Mouse (Mus musculus): ENCODE measurements around the gene Cab39l. TPM values are rescaled to one million over a fixed set of nuclear protein-coding genes. Genes with fewer than 3 reads are reported as not detected.

The Cab39l gene
- total RNA-seq, 1 experiment from 2014 or later, result 42.0 TPM

DNA sequence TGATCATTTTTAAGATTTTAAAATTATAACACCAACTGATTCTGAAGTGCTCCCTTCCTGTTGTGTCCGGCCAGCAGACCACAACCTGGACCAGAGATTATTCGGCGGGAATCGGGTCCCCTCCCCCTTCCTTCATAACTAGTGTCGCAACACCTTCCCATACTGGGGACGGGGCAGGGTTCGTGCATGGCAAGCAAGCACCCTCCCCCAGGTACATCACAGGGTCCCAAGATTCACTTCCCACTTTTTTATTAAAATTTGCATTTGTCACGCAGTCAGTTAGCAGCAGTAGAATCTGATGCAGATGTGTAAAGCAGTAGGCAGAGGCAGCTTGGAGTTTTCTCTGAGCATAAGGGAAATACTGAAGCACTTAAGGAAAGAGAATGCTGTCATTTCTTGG is 64.1 kb downstream of the Cab39l start:
- DNase-seq, result no peak

DNA sequence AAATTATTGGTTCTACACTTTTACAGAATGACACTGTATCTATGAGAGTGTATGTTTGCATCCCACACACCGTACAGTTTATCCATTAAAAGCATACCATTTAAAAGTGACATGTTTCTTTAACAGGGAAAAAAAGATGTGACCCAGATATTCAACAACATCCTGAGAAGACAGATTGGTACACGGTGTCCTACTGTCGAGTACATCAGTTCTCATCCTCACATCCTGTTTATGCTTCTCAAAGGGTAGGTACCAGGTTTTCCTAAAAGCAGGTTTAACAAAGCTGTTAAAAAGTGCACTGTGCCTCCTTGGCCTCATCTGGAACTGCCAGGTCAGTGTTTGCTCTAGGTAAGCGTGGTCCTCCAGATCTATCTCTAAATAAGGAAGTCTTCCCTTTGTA is 65.4 kb downstream of the Cab39l start:
- DNase-seq, result no peak

DNA sequence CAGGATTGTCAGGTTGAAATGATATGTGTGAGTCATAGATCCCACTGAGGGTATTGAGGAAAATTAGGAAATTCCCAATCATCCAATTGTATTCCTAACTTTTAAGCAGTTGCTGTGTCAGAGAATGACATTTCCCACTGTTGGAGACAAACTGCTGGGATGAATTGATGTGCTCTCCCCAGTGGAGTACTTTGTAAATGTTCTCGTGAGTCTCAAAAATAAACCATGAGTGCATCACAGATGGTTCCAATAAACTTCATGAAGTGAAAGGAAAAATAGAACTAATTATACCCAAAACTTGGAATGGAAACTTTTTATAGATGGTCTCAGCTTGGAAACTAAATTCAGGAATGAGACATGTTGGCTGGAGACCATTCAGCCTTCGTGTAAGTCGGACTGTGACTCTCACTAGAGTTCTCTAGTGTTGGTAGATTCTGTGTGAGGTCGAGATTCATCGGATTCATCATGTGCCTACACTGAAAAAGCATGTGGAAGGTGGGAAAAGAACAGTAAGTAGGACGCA is 73.2 kb downstream of the Cab39l start:
- DNase-seq, result no peak

DNA sequence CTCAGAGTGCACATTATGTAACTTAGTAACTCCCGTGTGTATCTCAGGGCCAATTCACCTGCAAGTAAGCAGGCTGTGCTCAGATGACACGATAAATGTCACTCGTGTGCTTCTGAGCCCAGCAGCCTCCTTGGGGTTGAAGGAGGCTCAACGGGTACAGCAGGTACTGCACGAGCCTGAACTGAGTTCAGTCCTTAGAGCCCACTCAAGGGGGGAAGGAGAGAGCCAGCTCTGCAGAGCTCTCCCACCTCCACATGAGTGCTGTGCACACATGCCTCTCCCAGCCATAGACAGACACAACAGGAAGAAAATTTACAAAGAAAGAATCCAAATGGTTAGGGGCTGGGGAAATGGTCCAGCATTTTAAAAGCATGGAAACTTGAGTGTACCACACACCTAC is 85.1 kb downstream of the Cab39l start:
- no peak for DNase-seq

DNA sequence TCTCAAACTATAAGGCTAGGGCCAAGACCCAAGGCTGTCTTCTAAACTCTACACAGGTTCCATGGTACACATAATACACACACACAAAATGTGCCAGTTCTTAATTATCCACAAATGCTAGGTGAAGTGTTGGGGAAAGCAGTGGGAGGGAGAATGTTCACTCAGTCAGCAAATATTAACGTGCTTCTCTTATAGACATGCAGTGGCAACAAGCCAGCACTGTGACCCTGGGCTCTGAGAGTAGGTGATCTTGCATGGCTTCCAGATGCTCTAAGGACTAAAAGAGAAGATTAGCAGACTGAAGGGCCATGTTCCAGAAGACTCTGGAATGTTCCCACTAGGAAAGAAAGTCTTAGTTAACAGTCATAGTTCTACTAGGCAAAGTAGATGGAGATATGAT is 90.0 kb downstream of the Cab39l start:
- no peak for DNase-seq

DNA sequence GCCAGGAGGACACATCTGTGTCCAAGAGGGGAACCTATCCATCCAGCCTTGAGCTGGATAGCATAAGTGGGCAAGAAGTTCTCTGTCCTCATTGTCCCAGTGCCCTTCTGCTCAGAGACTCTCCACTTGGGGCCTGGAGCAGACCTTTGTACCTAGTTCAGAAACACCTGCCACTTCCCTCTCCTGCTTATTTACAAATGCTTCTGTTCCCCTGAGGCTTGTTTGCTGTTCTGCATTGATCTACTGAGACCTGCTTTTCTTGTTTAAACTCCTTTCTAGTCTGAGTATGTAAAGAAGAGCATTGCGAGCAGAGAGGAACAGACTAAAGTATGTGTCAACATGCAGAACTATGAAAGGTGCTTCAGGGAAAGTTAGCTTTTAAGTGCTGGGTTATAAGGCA is 92.2 kb downstream of the Cab39l start:
- no peak for DNase-seq

DNA sequence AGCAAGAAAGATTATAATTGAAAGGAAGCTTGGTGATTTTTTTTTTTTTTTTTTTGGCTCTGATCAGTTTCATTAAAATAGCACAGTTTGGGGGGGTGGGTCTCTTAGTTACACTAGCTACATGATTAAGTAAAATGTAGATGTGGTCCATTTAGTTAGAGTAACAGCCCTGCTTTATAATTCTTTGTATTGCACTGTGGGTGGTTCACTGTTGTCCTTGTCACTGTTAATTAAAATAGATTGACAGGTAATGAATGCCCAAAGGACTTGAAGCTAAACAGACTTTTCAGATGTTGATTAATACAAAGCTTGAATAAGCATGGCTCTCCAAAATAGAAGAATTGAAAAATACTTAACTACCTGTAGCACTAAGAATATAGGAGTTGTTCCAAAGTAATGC is 93.1 kb downstream of the Cab39l start:
- DNase-seq, result no peak

DNA sequence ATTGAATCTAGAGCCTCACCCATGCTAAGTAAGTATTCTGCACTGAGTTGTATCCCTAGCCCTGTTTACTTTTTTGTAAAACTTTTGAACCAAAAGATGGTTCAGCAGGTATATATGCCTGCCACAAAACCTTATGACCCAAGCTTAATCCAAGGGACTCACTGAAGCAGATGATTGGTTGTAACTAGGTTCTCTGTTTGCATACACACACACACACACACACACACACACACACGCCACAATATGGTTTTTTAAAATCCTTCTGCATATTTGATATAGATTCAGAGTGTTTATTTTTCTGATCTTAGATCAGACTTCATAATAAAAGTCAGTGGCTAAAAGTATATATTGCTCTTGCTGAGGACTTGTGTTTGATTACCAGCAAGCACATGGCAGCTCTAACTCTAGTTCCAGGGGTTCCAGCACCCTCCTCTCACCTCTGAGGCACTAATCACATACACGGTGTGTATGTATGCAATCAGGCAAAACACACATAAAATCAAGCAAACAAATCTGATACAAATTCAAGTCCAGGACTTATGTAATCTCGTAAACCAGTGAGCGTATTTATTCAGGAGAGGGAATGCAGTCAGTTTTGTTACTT is 97.2 kb downstream of the Cab39l start:
- no peak for DNase-seq

DNA sequence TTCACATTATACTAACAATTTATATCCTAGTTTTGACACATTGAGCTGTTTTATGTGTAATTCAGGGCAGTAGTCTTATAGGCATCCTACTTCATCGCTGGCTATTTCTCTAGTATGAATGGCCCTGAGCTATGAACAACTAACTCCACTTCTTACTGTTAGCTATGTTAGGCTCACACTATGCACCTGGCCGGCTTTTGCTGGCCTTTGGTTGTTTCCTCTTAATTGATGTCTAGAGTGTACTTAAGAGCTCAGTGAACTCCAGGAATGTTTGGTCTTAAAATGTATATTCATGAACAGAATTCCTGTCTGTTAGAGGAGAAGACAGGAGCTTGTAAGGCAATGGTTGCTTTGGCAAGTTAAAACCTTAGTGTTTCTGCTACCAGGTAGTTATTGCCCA is 99.5 kb downstream of the Cab39l start:
- DNase-seq, result no peak

DNA sequence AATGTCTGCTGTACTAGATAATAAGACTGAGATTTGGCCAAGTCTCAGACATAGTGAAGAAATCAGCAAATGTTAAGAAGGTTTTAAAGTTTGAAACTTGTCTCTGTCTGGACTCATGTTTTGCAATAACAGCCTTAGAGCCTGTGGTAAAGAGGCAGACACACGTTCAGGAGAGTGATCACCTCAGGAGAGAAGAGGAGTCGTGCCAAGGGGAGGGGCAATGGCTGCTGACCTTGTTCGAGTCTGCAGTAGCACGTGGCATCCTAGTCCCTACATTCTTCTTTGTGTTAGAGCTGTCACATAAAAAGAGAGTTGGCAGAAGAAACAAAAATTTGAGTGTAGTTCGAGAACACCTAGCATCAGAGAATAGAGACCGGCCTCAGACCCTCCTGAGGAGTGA is 100.0 kb downstream of the Cab39l start:
- DNase-seq, result peak; percentile 67

DNA sequence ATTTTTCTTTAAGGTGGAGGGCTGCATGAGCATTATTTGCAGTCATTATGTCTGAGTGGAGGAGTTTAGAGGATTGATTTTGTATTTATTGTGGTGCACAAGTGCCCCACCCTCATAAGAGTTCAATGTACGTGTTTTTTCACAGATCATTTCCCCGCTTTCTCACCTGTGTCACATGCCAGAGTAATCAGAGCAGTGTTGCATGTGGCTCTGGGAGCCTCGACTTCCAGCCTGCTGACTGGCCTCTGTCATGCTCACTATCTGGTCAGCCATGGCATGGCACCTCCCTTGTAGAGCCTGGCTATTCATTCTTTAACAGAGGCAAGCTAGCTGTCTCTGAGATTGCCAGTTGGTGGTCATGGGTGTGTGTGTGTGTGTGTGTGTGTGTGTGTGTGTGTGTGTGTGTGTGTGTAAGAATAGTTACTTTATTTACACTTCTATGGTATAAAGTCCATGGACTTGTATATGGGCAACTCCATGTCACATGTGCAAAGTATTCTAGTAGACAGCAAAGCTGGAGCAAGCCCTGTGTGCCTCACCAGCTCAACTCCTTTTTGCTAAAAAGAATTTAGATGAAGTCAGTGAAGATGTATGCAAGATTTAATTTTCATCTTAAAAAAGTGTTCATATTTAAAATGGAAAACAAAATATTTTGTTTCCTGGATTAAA is 102.5 kb downstream of the Cab39l start:
- DNase-seq, result no peak

DNA sequence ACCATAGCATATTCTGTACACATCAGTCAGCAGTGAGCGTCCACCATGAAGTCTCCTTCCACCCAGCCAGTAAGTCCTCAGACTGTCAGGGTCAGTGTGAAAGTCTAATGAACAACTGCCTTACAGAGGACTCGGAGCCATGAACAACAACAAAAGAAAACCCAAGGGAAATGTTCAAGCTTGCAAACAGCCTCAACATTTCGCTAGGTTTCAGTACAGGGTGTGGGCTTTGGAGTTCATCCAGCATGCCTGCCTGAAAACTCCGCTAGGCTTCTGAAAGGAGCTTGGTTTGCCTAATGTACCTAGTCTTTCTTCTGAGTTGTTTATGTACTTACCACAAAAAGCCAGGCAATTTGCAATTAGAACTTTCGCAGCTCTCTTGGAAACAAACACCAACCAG is 103.2 kb downstream of the Cab39l start:
- DNase-seq, result no peak

DNA sequence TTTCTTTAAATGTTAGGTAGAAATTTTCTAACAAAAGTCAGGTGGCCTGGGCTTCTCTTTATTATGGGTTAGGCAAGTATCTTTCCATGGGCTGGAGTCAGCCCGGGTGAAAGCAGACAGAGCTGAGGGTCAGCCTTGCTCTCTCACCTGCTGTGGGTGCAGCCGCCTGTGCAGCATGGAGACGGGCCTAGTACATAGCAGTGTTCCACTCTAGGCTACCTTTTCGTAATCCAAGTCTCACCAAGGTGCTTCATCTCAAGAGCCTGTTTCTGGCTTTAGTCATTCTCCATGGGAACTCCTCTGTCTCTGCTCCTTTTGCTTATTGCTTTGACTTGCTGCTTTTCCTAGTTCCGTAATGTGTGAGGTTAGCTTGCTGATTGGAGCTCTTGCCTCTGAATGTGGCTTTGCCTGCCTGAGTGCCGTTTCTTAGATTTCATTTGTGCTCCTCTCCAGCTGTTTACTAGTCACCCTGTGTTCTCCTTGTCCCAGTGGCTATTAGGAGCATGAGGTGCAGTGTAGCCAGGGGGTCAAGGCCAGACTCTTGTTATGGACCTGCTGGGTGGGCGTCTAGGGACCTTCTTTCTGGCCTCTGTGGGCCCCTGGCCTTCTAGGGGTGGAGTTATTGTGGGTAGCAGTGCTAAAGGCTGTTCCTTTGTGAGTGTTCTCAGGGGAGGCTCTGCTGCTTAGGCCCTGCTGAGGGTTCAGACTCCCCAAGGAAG is 105.5 kb downstream of the Cab39l start:
- no peak for DNase-seq

DNA sequence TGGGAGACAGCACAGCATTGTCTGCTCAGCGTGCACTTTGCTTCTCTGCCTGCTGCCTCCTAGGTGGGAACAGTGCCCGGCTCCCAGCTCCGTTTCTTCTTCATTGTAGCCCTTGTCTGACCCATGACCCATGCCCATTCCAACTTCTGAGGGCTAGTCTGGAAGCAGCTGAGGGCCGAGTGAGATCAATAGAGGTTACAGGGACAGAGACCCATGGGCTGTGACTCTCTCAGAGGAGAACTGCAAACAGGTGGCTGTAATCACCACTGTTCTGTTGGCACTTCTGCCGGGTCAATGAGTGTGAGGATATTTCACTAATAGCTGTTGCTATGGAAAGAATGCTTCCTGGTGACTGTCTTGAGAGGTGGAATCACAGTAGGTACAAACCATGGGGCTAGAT is 106.8 kb downstream of the Cab39l start:
- no peak for DNase-seq

DNA sequence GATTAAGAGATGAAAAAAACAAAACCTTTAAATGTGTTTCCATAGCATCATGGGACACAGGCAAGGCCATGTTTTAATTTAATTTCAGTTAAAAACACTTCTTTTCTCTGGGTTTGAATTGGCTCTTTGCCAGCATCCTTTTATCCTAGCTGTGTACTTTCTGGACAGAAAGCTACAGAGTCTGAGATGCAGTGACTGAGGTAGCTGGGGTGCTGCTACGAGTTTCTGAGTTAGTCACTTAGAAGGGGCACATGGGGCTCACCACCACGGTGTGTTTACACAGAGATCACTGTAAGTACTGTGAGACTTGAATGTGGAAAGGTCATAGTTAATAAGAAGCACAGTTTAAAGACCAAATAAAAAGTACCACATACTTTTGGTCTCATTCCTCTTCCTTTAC is 107.8 kb downstream of the Cab39l start:
- no peak for DNase-seq

DNA sequence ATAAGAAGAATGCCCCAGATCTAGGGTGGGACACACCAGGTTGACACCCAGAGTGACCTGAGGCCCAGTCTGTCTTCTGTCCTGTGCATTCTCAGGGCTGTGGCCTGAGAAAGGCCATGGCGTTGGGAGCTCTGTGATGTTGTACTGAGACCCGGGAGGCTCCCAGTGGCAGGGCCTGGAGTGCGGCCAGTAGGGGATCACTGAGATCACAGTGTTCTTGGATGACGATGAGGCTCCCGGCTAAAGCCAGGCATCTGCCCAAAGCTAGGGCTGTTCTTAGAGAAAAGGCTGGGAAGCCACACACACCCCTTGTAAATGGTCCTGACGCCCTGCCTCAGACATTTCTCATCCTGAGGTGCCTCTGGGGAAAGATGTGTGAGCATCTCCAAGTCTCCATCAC is 108.3 kb downstream of the Cab39l start:
- peak; percentile 64 for DNase-seq

DNA sequence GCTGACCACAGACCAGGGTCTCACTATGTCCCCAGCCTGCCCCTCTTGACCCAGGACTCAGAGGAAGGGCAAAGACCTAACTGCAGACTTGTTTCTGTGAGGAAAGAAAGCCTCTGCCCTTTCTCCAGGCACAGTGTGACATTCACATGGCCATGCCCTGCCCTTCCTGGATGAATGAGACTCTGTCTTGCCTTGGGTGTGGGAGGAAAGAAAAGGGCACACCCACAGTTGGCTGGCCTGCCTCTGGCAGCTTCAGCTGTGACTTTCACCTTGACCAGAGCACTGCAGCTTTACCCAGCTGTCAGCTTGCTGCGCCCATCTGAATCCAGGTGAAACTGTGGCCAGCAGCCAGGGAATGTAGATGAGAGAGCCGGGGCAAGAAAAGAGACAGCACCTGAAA is 110.1 kb downstream of the Cab39l start:
- DNase-seq, result peak; percentile 70

DNA sequence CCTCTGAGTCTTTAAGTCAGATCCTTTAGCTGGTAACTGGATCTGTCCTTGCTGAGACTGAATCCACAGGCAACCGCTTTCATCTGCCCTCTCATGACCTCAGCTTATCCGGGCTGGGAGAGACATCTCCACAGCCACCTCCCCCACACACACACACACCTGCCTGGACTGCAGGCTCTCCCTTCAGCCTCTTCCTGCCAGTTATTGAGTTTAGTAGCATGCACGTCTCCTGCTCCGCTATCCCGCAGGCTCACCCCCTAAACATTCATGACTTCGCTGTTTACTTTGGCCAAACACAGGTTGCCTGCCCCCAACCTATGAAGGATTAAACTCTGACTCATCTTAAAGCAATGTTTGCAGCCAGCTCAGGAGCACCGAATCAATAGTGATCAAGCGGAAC is 111.2 kb downstream of the Cab39l start:
- peak; percentile 24 for DNase-seq

DNA sequence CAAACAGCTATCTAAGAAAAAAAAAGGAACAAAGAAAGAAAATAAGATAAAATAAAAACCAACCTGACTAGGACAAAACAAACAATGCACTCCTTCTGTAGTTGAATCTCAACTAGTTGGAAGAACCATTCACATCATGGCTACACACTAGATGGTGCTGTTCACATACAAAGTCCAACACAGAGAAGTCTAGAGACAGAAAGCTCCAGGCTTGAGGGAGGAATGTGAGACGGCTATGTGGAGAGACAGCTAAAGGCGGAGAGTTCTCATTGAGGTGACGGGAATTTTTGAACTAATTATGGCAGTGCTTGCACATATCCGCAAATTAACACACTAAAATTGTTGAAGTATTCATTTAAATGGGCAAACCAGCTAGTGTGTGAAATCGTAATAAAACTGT is 113.3 kb downstream of the Cab39l start:
- DNase-seq, result no peak

DNA sequence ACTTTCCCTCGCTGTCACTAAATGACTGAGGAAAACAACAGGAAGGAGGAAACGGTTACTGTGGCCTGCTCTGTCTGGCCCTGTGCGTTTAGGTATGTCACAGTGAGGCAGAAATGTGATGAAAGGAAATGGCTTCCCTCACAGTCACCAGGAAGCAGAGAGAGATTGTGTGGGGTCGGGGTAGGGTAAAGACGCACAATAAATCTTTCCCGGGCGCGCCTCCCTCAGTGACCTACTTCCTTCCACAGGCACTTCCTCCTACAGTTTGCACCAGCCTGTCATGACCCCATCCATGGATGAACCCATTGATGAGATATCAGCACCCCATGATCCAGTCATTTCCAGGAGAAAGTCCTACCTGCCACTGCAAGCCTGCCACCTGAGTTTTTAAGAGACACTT is 114.2 kb downstream of the Cab39l start:
- no peak for DNase-seq

DNA sequence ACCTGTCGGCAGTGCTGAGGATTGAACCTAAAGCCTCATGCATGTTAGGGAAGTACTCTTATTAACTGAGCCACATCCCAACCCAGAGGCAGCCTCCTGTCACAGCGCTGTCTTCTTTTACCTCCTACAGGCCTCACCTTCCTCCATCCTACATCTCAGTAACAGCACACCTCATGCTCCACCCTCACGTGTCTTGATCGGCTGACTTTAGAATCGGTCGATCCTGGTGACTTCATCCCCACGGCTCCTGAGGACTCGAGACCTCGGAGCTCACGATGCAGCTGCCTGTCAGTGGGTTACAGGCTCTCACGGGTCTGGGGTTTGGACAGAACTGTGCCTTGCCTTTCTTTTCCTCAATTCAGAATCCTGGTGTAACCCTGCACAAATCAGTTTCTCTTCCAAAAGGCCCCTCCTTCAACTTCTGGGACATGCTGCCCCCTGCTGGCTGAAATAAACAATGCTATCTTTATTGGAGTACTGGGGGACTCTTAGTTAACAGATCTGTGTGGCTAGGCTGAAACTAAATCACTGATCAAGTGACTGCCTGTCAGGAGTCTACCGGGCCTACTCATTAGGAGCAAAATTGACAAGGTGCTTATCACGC is 115.3 kb downstream of the Cab39l start:
- peak; percentile 88 for DNase-seq

DNA sequence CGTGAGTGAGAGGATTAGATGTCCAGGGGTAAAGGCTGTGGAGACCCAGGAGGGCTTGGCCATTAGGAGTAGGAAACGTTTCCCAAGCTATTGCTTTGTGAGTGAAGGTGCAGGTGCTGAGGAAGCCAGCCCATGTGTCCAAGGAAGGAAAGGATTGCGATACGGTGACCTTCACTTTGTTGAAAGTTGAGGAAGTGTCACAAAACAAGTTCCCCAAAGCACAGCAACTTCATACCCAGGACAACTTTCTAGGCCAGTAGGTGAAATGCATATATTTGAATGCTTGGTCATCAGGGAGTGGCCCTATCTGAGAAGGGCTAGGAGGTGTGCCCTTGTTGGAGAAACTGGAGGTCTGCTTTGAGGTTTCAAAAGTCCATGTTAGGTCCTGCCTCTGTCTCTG is 116.3 kb downstream of the Cab39l start:
- no peak for DNase-seq

DNA sequence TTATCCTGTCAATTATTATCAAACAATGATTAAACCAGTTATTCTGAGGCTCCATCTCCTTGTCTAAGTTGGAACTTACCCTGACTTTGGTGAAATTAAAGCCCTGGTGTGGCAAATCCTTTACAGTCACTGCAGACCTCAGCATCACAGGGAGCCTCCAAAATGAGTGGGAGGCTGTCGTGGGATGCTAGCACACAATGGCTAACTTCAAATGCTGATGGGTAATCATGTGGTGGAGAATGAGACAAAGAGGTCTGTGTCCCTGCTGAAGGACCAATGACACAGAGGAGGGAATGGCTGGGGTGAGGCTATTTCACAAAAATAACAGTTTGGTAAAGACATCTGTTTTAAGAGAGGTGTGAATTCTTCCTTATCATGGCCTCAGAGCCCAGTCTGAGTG is 117.1 kb downstream of the Cab39l start:
- DNase-seq, result no peak
